Mouse (Mus musculus) lung, postnatal 0 days (tissue): ENCODE measurements around the gene Gng7. TPM values are rescaled to one million over a fixed set of nuclear protein-coding genes. Genes with fewer than 3 reads are reported as not detected.

Experiments
- ATAC-seq: fragments of 200-750 bp; cut with Nextera tagmentation; 2 replicates; pipeline ENCODE4 v1.8.0; 2017; ENCODE audit warnings: moderate library complexity
- DNase-seq: peaks from one replicate; pipeline ENCODE4 v3.0.0-alpha.2; 2016; ENCODE audit warnings: low spot score
- H3K27ac ChIP-seq: fragments of 300-500 bp; sonication (generic); 2 replicates; pipeline ENCODE4 v1.5.1; 2014; ENCODE audit warnings: antibody characterized with exemption, mild to moderate bottlenecking, low read length, mixed read lengths
- H3K27me3 ChIP-seq: fragments of 300-500 bp; sonication (generic); replicated peaks from 2 replicates; pipeline ENCODE4 v1.6.1; 2014; ENCODE audit warnings: low read length, mixed read lengths; ENCODE audit not compliant: insufficient read depth
- H3K36me3 ChIP-seq: fragments of 300-500 bp; sonication (generic); 2 replicates; pipeline ENCODE4 v1.6.1; 2014; ENCODE audit warnings: low read length, mixed read lengths; ENCODE audit not compliant: insufficient read depth
- H3K4me1 ChIP-seq: fragments of 300-500 bp; sonication (generic); 2 replicates; pipeline ENCODE4 v1.6.1; 2014; ENCODE audit warnings: antibody characterized with exemption, low read depth, low read length, mixed read lengths; ENCODE audit not compliant: insufficient read depth
- H3K4me2 ChIP-seq: fragments of 300-500 bp; sonication (generic); replicated peaks from 2 replicates; pipeline ENCODE4 v1.6.1; 2014; ENCODE audit warnings: low read depth, mild to moderate bottlenecking, low read length, moderate library complexity, mixed read lengths
- H3K4me3 ChIP-seq: fragments of 300-500 bp; sonication (generic); 2 replicates; pipeline ENCODE4 v1.5.1; 2014; ENCODE audit warnings: low read depth, low read length
- H3K9ac ChIP-seq: fragments of 300-500 bp; sonication (generic); replicated peaks from 2 replicates; pipeline ENCODE4 v1.6.1; 2014; ENCODE audit warnings: low read depth, mild to moderate bottlenecking
- H3K9me3 ChIP-seq: fragments of 300-500 bp; sonication (generic); 2 replicates; pipeline ENCODE4 v1.6.1; 2016; ENCODE audit warnings: low read length, mixed read lengths
- CTCF ChIP-seq: IDR thresholded peaks from 2 replicates; pipeline ENCODE4 v1.5.1; 2016; ENCODE audit warnings: antibody characterized with exemption, mild to moderate bottlenecking
- EP300 ChIP-seq: IDR thresholded peaks from 2 replicates; pipeline ENCODE4 v1.6.1; 2016; ENCODE audit warnings: antibody characterized with exemption, mild to moderate bottlenecking, control low read depth
- WGBS: fragments of 180-500 bp; shearing (Covaris S2); extraction: QIAGEN DNeasy Blood & Tissue Kit; methylation state at CpG from one replicate; pipeline ENCODE4 v1.1.7; 2014; 5-methylcytosine and 5-hydroxymethylcytosine counted together
- polyA plus RNA-seq: library from polyadenylated mRNA; unstranded; fragments of >200 nt; fragmentation: Nextera tagmentation; extraction: Ambion mirVana; gene quantifications from 2 replicates; pipeline ENCODE4 v1.2.1, GENCODE M21; 2015

The Gng7 gene
- polyA plus RNA-seq, 1 experiment from 2014 or later, result 1.0 TPM

GRCm38 (mm10) chr10:81021547-81022110, 6.9 kb upstream of the Gng7 start:
- Histone ChIP-seq H3K27ac (no peak overlapping the region), H3K27me3 (peaks cover 3% of the 10 kb centered on the region; the same call in 1 of the 2 replicates), H3K36me3 (no peaks in the 10 kb centered on the region), H3K4me1 (no peaks in the 10 kb centered on the region), H3K4me2 (no peak overlapping the region), H3K4me3 (no peak overlapping the region), H3K9ac (no peak overlapping the region), H3K9me3 (no peaks in the 10 kb centered on the region)
- DNase-seq (no peak), ATAC-seq (no peak)
- 9% methylated on average over 20 of the region's 26 CpGs for WGBS
- TF ChIP-seq CTCF, result no peak
- no peak for TF ChIP-seq EP300

GRCm38 (mm10) chr10:81020207-81020606, 5.5 kb upstream of the Gng7 start:
- no peaks in the 10 kb centered on the region for H3K36me3 ChIP-seq
- H3K4me2 ChIP-seq, result no peak overlapping the region
- H3K4me3 ChIP-seq, result no peak overlapping the region
- TF ChIP-seq CTCF (no peak), EP300 (no peak)
- peaks cover 1% of the 10 kb centered on the region; the same call in 1 of the 2 replicates for H3K27me3 ChIP-seq
- 30% methylated on average over 2 of the region's 2 CpGs for WGBS
- no peak overlapping the region for H3K27ac ChIP-seq
- ATAC-seq (no peak), DNase-seq (no peak)
- H3K9ac ChIP-seq, result no peak overlapping the region
- H3K9me3 ChIP-seq, result no peaks in the 10 kb centered on the region
- no peaks in the 10 kb centered on the region for H3K4me1 ChIP-seq

- no peak for TF ChIP-seq CTCF
- TF ChIP-seq EP300, result no peak
- H3K27me3 ChIP-seq, result no peaks in the 10 kb centered on the region; the same call in 1 of the 2 replicates
- H3K4me2 ChIP-seq, result no peak overlapping the region
- H3K4me3 ChIP-seq, result no peak overlapping the region
- H3K36me3 ChIP-seq, result no peaks in the 10 kb centered on the region
- H3K4me1 ChIP-seq, result no peaks in the 10 kb centered on the region
- H3K27ac ChIP-seq, result no peak overlapping the region
- ATAC-seq, result no peak
- no peak for DNase-seq
- 49% methylated on average over 3 of the region's 6 CpGs for WGBS
- H3K9me3 ChIP-seq, result no peaks in the 10 kb centered on the region
- H3K9ac ChIP-seq, result no peak overlapping the region
Measured at GRCm38 (mm10) chr10:81019687-81020086, 4.9 kb upstream of the Gng7 start.

DNA sequence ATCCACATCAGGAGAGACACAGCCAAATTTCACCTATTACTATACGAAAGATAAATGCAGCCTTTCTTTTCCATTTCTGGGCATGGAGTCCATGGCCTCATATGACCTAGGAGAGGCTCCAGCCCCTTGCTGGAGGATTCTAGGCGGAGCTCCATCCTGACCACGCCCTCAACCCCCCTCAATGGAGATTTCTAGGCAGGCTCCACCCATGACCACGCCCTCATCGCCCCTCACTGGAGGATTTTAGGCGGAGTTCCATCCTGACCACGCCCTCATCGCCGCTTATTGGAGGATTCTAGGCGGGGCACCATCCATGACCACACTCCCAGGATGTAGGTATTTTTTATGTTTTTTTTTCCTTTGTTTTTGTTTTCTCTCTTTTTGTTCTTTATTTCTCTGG, 3.6 kb upstream of the Gng7 start:
- ATAC-seq, result no peak
- TF ChIP-seq CTCF (no peak), EP300 (no peak)

DNA sequence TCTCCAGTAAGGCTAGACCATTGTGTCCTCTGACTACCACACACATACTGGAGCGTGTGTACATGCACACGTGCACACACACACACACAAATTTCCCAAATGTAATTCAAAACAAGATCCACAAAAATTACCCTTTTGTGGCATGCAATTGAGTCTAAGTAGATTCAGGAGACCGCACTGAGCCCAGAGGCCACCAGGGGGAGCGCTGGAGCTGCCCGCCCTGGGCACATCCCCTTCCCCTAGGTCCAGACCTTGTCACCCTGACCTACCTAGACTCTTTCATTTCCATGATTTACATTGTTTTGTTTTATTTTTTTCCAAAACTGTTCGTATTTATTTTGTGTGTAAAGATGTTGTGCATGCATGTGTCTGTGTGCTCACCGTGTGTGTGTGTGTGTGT, 1.9 kb upstream of the Gng7 start:
- Histone ChIP-seq H3K4me3 (no peak overlapping the region), H3K9ac (no peak overlapping the region), H3K4me1 (no peaks in the 10 kb centered on the region), H3K27ac (no peak overlapping the region), H3K4me2 (no peak overlapping the region), H3K36me3 (no peaks in the 10 kb centered on the region), H3K27me3 (no peaks in the 10 kb centered on the region), H3K9me3 (no peaks in the 10 kb centered on the region)
- no peak for ATAC-seq
- TF ChIP-seq EP300, result no peak
- TF ChIP-seq CTCF, result peak; percentile 85
- peak; percentile 64 for DNase-seq
- 7% methylated on average over 7 of the region's 7 CpGs for WGBS

More for the DNA sequence above, 3.6 kb upstream of the Gng7 start:
- no peaks in the 10 kb centered on the region for H3K36me3 ChIP-seq
- no peaks in the 10 kb centered on the region for H3K4me1 ChIP-seq
- peak; percentile 31 for DNase-seq
- H3K4me3 ChIP-seq, result no peak overlapping the region
- no peak overlapping the region for H3K4me2 ChIP-seq
- no peaks in the 10 kb centered on the region for H3K9me3 ChIP-seq
- no peak overlapping the region for H3K27ac ChIP-seq
- 29% methylated on average over 10 of the region's 10 CpGs for WGBS
- no peak overlapping the region for H3K9ac ChIP-seq
- no peaks in the 10 kb centered on the region; the same call in 1 of the 2 replicates for H3K27me3 ChIP-seq

- Histone ChIP-seq H3K4me3 (no peak overlapping the region), H3K4me2 (no peak overlapping the region), H3K27me3 (no peaks in the 10 kb centered on the region), H3K36me3 (no peaks in the 10 kb centered on the region), H3K9ac (no peak overlapping the region), H3K4me1 (no peaks in the 10 kb centered on the region), H3K9me3 (no peaks in the 10 kb centered on the region), H3K27ac (no peak overlapping the region)
- no peak for TF ChIP-seq EP300
- no peak for TF ChIP-seq CTCF
- 90% methylated on average over 2 of the region's 2 CpGs for WGBS
- DNase-seq, result no peak
- ATAC-seq, result no peak
Measured at GRCm38 (mm10) chr10:81015666-81016065, 921 bp upstream of the Gng7 start.

DNA sequence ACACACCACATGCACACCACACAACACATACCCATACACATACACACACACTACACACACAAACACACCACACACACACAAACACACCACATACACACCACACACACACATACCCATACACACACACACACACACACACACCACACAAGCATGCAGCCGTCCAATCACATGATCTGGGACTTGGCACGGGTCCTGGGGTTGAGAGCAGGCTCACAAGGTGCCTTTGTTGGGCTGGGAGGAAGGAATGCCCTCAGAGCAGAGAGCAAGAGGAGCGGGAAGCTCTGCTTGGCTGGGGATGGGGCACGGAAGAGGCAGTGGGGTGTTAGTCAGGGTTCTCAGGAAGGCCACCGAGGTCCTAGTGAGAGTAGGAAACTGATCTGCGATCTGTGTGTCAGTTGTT, 3.9 kb downstream of the Gng7 start:
- Histone ChIP-seq H3K27me3 (no peaks in the 10 kb centered on the region), H3K4me2 (no peak overlapping the region), H3K4me3 (no peak overlapping the region), H3K9ac (no peak overlapping the region), H3K4me1 (no peaks in the 10 kb centered on the region), H3K27ac (no peak overlapping the region), H3K9me3 (no peaks in the 10 kb centered on the region), H3K36me3 (no peaks in the 10 kb centered on the region)
- DNase-seq (no peak), ATAC-seq (no peak)
- 39% methylated on average over 6 of the region's 6 CpGs for WGBS
- TF ChIP-seq CTCF, result no peak
